Mouse (Mus musculus): ENCODE data around the gene Mink1. TPM values are rescaled to one million over a fixed set of nuclear protein-coding genes. Genes with fewer than 3 reads are reported as not detected.

The Mink1 gene
- 9.0 TPM for polyA plus RNA-seq (2017; shearing (Covaris generic))

GRCm38 (mm10) chr11:70562287-70562994, at the start of gene Mink1:
TSS of gene Mink1 (plus strand) at chr11:70562881.

GRCm38 (mm10) chr11:70514288-70514687, 48.4 kb upstream of the Mink1 start, which contains the start of gene Vmo1:
TSS of gene Vmo1 (minus strand) at chr11:70514616.

GRCm38 (mm10) chr11:70518923-70519322, 43.8 kb upstream of the Mink1 start, which contains the start of gene Gltpd2:
TSS of gene Gltpd2 (plus strand) at chr11:70519196.

DNA sequence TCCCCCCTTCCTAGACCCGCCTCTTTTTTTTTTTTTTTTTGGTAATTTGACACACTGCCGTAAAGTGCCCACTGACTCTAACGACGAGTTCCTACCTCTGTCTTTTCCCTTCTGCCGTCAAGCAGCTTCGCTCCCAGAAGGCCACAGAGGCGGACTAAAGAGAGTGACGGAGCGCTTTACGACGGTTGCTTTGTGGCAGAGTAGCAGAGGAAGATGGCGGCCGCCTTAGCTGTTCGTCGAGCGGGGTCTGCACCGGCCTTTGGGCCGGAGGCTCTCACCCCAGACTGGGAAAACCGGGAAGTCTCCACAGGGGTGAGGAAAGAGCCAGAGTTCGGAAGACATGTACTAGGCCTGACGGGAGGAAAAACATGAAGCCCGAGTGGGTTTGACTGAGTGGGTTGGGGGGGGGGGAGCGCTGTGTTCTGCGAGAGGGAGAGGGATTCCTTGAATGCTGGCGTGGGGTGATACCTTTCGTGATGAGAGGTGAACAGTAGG, 37.5 kb upstream of the Mink1 start, which contains the start of gene Psmb6:
Psmb6 (plus strand) TSS at position 184 of the 495 bp plus-strand sequence.

DNA sequence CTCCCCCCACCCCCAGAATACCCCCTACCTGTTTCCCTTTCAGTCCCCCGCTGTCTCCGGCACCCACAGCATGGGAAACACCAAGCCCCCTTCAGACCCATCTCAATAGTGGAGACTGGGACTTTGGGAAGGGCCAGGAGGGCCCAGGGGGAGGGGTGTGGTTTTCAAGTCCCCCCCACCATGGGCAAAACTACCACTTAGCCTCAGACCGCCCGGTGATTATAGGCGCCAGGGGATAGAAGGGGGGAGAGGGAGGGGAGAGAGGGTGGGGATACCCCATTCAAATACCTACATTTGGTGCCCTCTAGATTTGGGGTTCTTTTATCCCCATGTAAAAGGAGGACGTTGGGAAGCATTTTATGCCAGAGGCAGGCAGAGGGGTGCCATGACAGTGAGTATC, 29.8 kb upstream of the Mink1 start, which contains the start of gene Gm40193:
Gm40193 (minus strand) TSS at position 101 of the 400 bp plus-strand sequence.

GRCm38 (mm10) chr11:70539877-70540587, 22.6 kb upstream of the Mink1 start, which contains the start of gene Pld2:
TSS of gene Pld2 (plus strand) at chr11:70540064.

GRCm38 (mm10) chr11:70615516-70616093, 52.9 kb downstream of the Mink1 start, which contains the start of gene 4930544D05Rik:
TSS of gene 4930544D05Rik (plus strand) at chr11:70615848.

GRCm38 (mm10) chr11:70619101-70619500, 56.4 kb downstream of the Mink1 start, which contains the start of gene Chrne:
TSS of gene Chrne (minus strand) at chr11:70619216.

GRCm38 (mm10) chr11:70638714-70639278, 76.1 kb downstream of the Mink1 start, which contains the start of gene Gp1ba:
TSS of gene Gp1ba (plus strand) at chr11:70639122.

GRCm38 (mm10) chr11:70646691-70647650, 84.3 kb downstream of the Mink1 start, which contains the start of the genes Rnf167 and Slc25a11:
TSS of gene Rnf167 (plus strand) at chr11:70647235.
TSS of gene Slc25a11 (minus strand) at chr11:70647479.

DNA sequence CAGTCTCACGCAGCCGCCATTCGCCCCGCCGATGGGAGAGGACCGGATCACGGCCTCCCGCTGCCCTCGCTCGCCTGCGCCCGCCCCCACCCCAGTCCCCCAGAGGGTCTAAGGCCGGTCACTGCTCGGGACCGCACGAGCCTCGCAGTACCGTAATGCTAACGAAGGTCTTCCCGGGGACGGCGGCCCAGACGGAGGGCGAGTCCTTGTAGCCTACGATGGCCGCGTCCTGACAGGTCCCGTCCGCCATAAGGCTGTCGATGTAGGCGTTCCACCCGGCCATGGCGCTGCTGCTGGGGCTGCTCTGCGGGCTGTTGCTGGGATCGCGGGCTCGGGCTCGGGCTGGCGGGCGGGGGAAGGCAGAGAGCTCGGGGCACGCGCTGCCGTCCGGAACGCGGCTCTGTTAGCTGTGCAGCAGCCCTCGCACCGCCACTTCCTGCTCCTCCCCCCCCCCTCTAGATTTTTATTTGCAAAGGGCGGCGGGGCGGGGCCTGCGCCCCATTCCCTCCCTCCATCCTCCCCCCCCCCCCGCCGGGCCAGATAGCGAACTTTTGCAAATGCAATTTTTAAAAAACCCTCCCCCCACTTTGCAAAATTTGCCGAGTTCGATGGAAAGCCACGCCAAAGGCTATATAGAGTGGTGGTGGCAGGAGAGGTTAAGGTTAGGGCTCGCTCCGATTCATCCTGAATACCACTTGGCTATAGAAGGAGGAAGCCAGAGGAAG, 91.7 kb downstream of the Mink1 start, which contains the start of gene Pfn1:
Pfn1 (minus strand) TSS at position 447 of the 725 bp plus-strand sequence.

DNA sequence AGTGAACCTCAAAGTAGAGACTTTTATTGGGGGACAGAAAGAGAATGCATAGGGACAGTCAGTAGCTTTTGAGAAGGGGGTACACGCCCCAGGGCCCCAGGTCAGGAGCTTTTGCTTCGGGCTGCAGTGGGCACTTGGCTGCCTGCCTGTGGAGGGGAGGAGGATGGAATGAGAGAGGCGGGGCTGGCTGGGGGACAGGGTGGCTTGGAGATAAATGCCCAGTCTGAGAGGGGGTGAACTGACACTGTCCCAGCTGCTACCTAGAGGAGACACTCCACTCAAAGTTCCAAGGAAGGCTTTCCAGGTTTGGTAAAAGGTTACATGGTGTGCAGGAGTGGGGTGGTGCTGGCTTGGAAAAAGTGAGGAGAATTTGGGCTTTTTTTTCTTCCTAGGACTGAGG, 94.3 kb downstream of the Mink1 start, which contains the start of gene Eno3:
Eno3 (plus strand) TSS at position 239 of the 400 bp plus-strand sequence.

Other genes starting within 250 kb of the Mink1 start
- not detected for gene Alox12e, start 240.3 kb upstream of the Mink1 start, polyA plus RNA-seq (2017; shearing (Covaris generic))
- gene Alox15, start 210.8 kb upstream of the Mink1 start, polyA plus RNA-seq (2017; shearing (Covaris generic)), result 0.24 TPM
- 11.3 TPM for gene Pelp1, start 152.8 kb upstream of the Mink1 start, polyA plus RNA-seq (2017; shearing (Covaris generic))
- gene Arrb2, start 130.2 kb upstream of the Mink1 start, polyA plus RNA-seq (2017; shearing (Covaris generic)), result 168 TPM
- 81.3 TPM for gene Med11, start 111.0 kb upstream of the Mink1 start, polyA plus RNA-seq (2017; shearing (Covaris generic))
- 0.60 TPM for gene Zmynd15, start 103.4 kb upstream of the Mink1 start, polyA plus RNA-seq (2017; shearing (Covaris generic))
- gene Cxcl16, start 102.9 kb upstream of the Mink1 start, polyA plus RNA-seq (2017; shearing (Covaris generic)), result 0.43 TPM
- gene Tm4sf5, start 57.6 kb upstream of the Mink1 start, polyA plus RNA-seq (2017; shearing (Covaris generic)), result 2.6 TPM
- not detected for gene Vmo1, start 48.3 kb upstream of the Mink1 start, polyA plus RNA-seq (2017; shearing (Covaris generic))
- gene Gltpd2, start 43.7 kb upstream of the Mink1 start, polyA plus RNA-seq (2017; shearing (Covaris generic)), result not detected
- 402 TPM for gene Psmb6, start 37.5 kb upstream of the Mink1 start, polyA plus RNA-seq (2017; shearing (Covaris generic))
- not detected for gene Gm40193, start 29.9 kb upstream of the Mink1 start, polyA plus RNA-seq (2017; shearing (Covaris generic))
- gene Pld2, start 22.8 kb upstream of the Mink1 start, polyA plus RNA-seq (2017; shearing (Covaris generic)), result 7.0 TPM
- 0.52 TPM for gene 4930544D05Rik, start 53.0 kb downstream of the Mink1 start, polyA plus RNA-seq (2017; shearing (Covaris generic))
- gene Chrne, start 56.3 kb downstream of the Mink1 start, polyA plus RNA-seq (2017; shearing (Covaris generic)), result 0.65 TPM
- 0.21 TPM for gene Gp1ba, start 76.2 kb downstream of the Mink1 start, polyA plus RNA-seq (2017; shearing (Covaris generic))
- 466 TPM for gene Rnf167, start 84.4 kb downstream of the Mink1 start, polyA plus RNA-seq (2017; shearing (Covaris generic))
- gene Slc25a11, start 84.6 kb downstream of the Mink1 start, polyA plus RNA-seq (2017; shearing (Covaris generic)), result 190 TPM
- 4,689 TPM for gene Pfn1, start 91.8 kb downstream of the Mink1 start, polyA plus RNA-seq (2017; shearing (Covaris generic))
- 20.6 TPM for gene Eno3, start 94.3 kb downstream of the Mink1 start, polyA plus RNA-seq (2017; shearing (Covaris generic))
- gene Spag7, start 106.5 kb downstream of the Mink1 start, polyA plus RNA-seq (2017; shearing (Covaris generic)), result 87.0 TPM
- 64.2 TPM for gene Camta2, start 125.2 kb downstream of the Mink1 start, polyA plus RNA-seq (2017; shearing (Covaris generic))
- gene Inca1, start 137.3 kb downstream of the Mink1 start, polyA plus RNA-seq (2017; shearing (Covaris generic)), result 0.37 TPM
- 0.59 TPM for gene Kif1c, start 137.7 kb downstream of the Mink1 start, polyA plus RNA-seq (2017; shearing (Covaris generic))
- 7.7 TPM for gene Zfp3, start 201.3 kb downstream of the Mink1 start, polyA plus RNA-seq (2017; shearing (Covaris generic))
- 0.94 TPM for gene Scimp, start 249.7 kb downstream of the Mink1 start, polyA plus RNA-seq (2017; shearing (Covaris generic))

Measured in inflammation-experienced regulatory T-cells, adult 16 weeks (primary cell).